Mouse (Mus musculus) fat pad, adult 2 months (tissue): ENCODE measurements around the gene Zbtb20.
"Not testable (repeated sequence)": the region's sequence is repeated elsewhere in the genome, so short reads cannot be mapped to it uniquely, and the experiment has no call there.

Experiments used
- DNase-seq: peaks from one replicate; pipeline ENCODE4 v3.0.0-alpha.2; 2011; ENCODE audit warnings: low read depth, low spot score; ENCODE audit errors: extremely low read depth

Gene Zbtb20

GRCm38 (mm10) chr16:42910016-42910415 is 34.3 kb downstream of the Zbtb20 start:
- peak; percentile 46 for DNase-seq

GRCm38 (mm10) chr16:42910716-42911115 is 35.0 kb downstream of the Zbtb20 start:
- no peak for DNase-seq

GRCm38 (mm10) chr16:42911326-42911725 is 35.6 kb downstream of the Zbtb20 start:
- DNase-seq, result no peak

GRCm38 (mm10) chr16:42911815-42912214 is 36.1 kb downstream of the Zbtb20 start:
- peak; percentile 84 for DNase-seq

GRCm38 (mm10) chr16:42913291-42913690 is 37.6 kb downstream of the Zbtb20 start:
- DNase-seq, result no peak

GRCm38 (mm10) chr16:42914457-42915085 is 38.9 kb downstream of the Zbtb20 start:
- DNase-seq, result no peak

GRCm38 (mm10) chr16:42919992-42920760 is 44.5 kb downstream of the Zbtb20 start:
- DNase-seq, result no peak

GRCm38 (mm10) chr16:42921436-42921835 is 45.8 kb downstream of the Zbtb20 start:
- DNase-seq, result no peak

- no peak for DNase-seq
Observed at GRCm38 (mm10) chr16:42938211-42938610, 62.5 kb downstream of the Zbtb20 start.

GRCm38 (mm10) chr16:42947016-42947415 is 71.3 kb downstream of the Zbtb20 start:
- peak; percentile 3 for DNase-seq

- DNase-seq, result not testable (repeated sequence)
Observed at GRCm38 (mm10) chr16:42955401-42955800, 79.7 kb downstream of the Zbtb20 start.

GRCm38 (mm10) chr16:42972872-42973271 is 97.2 kb downstream of the Zbtb20 start:
- no peak for DNase-seq

GRCm38 (mm10) chr16:42998896-42999295 is 123.2 kb downstream of the Zbtb20 start:
- peak; percentile 87 for DNase-seq

- DNase-seq, result no peak
Observed at GRCm38 (mm10) chr16:43026351-43026750, 150.7 kb downstream of the Zbtb20 start.

GRCm38 (mm10) chr16:43029243-43029642 is 153.6 kb downstream of the Zbtb20 start:
- no peak for DNase-seq

GRCm38 (mm10) chr16:43035709-43036108 is 160.0 kb downstream of the Zbtb20 start:
- no peak for DNase-seq

GRCm38 (mm10) chr16:43036510-43036909 is 160.8 kb downstream of the Zbtb20 start:
- DNase-seq, result no peak

- no peak for DNase-seq
Observed at GRCm38 (mm10) chr16:43037320-43037719, 161.6 kb downstream of the Zbtb20 start.

GRCm38 (mm10) chr16:43045611-43046010 is 169.9 kb downstream of the Zbtb20 start:
- DNase-seq, result no peak

- peak; percentile 64 for DNase-seq
Observed at GRCm38 (mm10) chr16:43046686-43047085, 171.0 kb downstream of the Zbtb20 start.

GRCm38 (mm10) chr16:43069666-43070295 is 194.1 kb downstream of the Zbtb20 start:
- no peak for DNase-seq

GRCm38 (mm10) chr16:43071875-43072274 is 196.2 kb downstream of the Zbtb20 start:
- DNase-seq, result no peak
